Mouse (Mus musculus) adrenal gland, adult (tissue): ENCODE measurements at regions not wholly inside any gene's neighbourhood (a gene's known extent, or its start where the extent isn't known, plus 50 kb on each side); places are given as distances from the start of the nearest gene placed in this dataset.
A peak's percentile ranks its signal among the peaks of the same experiment; 100 is the strongest.

ENCODE experiments used
- DNase-seq, 2 experiments: peaks; one replicate each; pipeline ENCODE4 v3.0.0; 2022 to 2023; ENCODE audit warnings: low spot score in 1 of 2; ENCODE audit not compliant: inconsistent age in 2 of 2

DNA sequence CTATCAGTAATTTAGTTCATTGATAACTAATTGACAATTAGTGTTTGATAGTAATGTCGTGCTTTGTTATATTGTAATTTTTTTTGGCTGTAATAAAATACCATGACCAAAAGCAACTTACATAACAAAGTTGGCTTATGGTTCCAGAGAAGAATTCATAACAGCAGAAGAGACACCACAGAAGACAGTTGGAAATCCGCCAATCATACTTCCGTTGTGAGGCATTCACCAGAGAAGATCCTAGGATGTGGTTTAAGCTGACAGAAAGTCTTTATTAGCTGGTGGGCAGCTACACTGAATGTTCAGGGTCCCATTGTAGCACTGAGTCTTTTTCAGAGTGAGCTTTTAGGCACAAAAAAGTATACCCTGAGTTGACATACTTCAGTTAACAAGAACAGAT lies 109.9 kb downstream of the Sec23a start:
- no peak for DNase-seq

DNA sequence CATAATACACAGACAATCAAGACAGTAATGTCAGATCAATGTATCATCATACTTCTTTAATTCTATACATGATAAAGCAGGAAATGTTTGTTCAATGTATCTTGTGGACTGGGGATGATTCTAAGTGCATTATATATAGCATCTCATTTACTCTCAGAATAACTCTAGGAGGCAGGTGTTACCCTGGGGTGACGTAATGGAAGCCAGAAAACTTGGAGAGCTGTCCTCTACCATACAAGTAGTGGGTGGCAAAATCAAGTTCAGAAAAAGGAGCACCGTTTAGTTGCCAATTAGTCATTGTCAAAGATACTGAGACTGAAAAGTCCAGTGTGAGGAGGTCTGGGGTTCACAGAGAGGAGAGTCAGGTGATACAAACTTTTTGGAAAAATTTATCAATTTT lies 136.0 kb downstream of the Sec23a start:
- no peak for DNase-seq

DNA sequence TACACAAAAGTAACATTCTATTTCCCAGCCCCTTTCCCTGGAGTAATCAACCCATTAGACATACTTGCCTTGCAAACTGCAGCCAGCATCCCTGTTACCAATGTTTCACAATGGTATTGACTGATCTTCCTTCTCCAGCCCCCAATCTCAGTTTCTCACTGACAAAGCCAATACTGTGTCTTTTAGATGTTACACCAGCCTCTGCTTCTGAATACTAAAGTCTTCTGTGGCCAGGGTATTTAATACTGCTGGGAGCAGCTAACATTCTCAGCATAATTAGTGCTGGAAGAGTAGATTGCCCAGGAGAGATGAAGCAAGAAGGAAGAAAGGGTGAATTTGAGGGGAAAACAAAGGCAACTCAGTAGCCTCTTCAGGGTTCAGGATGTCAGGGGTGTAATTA lies 139.4 kb downstream of the Sec23a start:
- no peak for DNase-seq

DNA sequence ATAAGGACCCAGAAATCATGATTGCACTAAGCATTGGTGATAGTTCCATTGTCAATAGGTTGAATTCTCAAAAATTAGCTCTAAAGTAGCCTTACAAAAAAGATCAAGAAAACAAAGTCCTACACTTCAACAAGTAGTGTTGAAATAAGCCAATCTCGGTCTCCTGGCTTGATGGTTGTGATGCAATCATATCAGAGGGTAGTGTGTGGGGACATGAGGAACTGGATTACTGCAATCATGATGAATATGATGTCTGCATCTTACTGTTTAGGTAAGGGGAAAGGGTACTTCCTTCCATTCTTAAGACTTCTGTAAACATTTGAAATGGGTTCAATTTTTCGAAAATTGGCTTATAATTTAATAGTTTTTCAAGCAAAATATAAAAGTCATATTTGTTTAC lies 155.3 kb downstream of the Sec23a start:
- no peak for DNase-seq

DNA sequence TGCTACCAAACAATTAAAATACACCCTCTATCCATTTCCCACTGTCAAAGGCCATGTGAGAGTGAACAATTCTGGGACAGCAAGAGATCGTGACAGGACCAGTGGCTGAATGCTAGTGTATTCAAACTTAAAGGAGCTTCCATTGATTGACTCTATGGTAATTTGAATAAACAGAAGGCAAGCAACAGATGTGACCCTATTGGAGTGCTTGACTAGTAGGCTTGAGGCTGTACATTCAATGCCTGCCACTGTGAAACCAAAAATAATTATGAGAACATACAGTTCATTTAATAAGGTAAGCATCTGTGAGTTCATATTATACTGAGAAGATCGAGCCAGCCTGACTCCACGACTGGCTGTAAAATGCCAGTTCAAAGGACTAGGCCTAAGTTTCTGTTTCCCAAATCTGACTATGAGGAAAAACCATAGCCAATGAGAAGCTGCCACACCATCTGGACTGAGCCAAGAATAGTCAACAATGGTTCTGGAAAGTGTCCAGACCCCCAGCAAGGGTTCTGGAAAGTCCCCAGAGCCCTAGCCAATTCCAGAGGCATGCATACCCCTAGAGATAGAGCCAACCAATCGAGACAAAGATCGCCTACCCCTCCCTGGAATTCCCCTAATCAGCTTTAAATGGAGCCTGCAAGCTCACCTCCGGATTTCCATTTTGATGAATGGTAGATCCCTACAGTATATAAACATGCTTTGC lies 160.0 kb downstream of the Sec23a start:
- peak in 1 of 2 experiments; percentile 9 for DNase-seq

- no peak for DNase-seq
Observed at GRCm38 (mm10) chr12:58829656-58830055, 182.2 kb downstream of the Sec23a start.

GRCm38 (mm10) chr12:58827864-58828263 lies 184.0 kb downstream of the Sec23a start:
- DNase-seq = peak; percentile 20 to 37

- no peak for DNase-seq
Observed at GRCm38 (mm10) chr12:58825139-58825921, 186.5 kb downstream of the Sec23a start.

DNA sequence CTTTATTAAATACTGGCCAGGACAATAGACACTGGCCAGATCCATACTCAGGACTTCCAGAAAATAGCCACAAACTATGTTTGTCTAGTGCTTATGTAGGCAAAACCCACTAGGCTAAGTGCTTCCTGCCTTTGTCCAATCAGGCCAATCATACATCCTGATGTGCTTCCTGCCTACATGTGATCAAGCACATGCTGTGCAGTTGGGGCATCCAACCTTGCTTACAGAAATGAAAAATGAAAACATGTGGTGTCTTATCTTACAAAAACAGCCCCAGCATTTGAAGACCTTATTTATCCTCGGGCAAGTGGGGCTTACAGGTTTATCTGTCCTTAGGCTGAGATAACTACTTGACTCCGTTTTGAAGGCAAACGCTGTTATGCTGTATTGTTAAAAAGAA lies 188.8 kb downstream of the Sec23a start:
- no peak for DNase-seq

DNA sequence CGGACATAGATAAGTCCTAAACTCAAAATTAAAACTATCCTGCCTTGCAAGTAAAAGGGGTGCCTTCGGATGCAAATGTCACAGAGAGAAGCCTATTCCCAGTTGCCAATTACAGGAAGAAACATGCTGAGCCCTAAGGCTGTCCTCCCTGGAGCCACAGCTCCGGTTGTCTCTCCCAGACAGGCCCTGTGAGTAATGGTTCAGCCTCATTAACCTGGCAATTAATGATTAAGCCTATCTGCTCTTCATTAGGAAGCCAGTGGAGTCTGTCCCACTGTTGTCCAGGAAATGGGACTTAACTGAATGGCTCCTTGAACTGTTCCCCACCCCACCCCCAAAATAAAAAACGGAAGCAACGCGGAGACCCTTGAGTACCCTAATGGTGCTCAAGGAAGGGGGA lies 207.7 kb downstream of the Sec23a start:
- no peak for DNase-seq

- DNase-seq = peak; percentile 56 to 87
Observed at GRCm38 (mm10) chr12:58802410-58802809, 209.4 kb downstream of the Sec23a start.
